Mouse (Mus musculus) sigmoid colon, adult 10 weeks (tissue): Measurements from ENCODE around the gene Mrpl48. TPM values are rescaled to one million over a fixed set of nuclear protein-coding genes. Genes with fewer than 3 reads are reported as not detected.

Experiments
- polyA plus RNA-seq: library from polyadenylated mRNA; stranded (reverse); fragments of 350-450 nt; fragmentation: Illumina TruSeq; extraction: RNeasy Lipid Tissue Mini Kit (QIAGEN cat#74804); gene quantifications from one replicate; pipeline ENCODE4 v1.2.3, GENCODE M21; 2014; ENCODE audit warnings: low read depth, low replicate concordance

Gene Mrpl48
- 59.9 TPM for polyA plus RNA-seq

GRCm38 (mm10) chr7:100608130-100608741 is at the start of gene Mrpl48:
Mrpl48 (minus strand) TSS chr7:100608301.

DNA sequence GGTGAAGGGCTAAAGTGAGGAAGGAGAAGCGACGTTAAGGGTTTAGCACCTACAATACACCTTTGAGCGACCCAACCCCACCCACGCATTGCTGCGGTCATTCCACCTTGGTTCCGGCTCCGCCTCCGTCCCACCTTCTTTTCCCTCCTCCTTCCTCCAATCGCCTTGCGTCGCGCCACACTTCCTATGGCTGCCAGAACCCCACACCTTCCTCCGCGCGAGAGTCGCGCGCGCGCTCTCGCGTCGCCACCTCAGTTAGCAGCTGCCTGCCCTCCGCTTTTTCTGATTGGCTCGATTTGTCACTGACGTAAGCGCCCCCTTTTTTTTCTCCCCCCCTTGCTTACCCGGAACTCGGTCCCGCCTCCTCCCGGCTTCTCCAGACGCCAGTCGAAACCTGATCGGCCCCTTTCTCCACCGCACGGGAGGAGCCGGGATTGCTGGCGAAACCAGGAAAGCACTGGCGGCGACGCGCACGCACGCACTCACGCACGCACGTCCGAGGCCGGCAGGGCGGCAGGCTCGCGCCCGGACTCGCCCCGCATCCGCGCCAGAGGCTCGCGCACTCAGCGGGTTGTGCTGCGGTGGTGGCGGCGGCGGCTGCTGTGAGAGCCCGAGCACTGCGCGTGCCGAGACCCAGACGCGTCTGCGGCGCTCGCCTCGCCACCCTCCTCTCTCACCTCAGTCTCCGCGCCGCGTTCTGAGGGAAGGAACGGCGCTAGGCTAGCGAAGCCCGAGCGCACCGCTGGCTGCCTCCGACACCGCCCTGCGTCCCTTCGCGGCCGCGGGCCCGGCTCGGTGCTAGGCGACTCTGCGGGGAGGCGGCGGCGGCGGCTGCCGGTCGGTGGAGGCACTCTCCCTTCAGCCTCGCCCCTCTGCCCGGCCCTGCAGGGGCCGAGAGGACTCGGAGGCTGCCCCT is 629 bp downstream of the Mrpl48 start, which contains the start of gene Rab6a:
Gene Rab6a, plus strand, starts transcription at position 197 of the 916 bp plus-strand sequence.

DNA sequence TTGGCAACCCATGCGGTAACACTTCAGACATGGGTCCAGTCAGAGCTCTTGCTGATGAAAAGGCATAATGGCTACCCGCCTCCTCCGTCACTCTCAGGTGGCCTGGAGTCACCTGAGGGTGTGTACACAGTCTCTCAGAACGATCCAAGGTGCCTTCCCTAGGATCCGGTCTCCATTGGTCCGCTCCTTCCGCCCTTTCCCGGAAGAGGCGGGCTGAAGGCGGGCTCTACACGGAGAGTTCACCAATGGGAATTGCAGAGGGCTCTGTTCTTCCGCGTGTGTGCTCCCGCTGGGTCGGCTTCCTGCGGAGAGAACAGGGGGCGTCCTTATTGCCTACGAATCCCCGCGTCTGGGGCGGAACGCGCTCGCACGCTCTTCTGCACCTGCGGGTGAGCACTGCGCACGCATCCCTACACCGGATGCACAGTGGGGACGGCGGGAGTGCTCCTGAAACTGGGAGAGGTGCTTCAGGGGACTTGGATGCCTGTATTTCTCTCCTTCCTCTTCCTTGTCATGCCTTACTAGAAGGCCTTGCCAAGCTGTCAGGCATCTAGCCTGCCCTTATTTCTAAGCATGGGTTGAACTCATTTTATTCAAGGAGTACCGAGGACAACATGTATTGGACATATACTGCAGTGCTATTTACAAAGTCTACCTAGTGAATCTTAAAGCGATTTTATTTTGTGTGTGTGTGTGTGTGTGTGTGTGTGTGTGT is 71.1 kb downstream of the Mrpl48 start, which contains the start of gene Coa4:
Gene Coa4, plus strand, starts transcription at position 268 of the 715 bp plus-strand sequence.

GRCm38 (mm10) chr7:100514573-100514972 is 93.5 kb downstream of the Mrpl48 start, which contains the start of gene Dnajb13:
Dnajb13 (minus strand) TSS chr7:100514960.

Other genes with a start within 250 kb of the Mrpl48 start
- gene C2cd3, start 236.1 kb downstream of the Mrpl48 start, polyA plus RNA-seq, result 23.2 TPM
- 63.2 TPM for gene Ppme1, start 236.0 kb downstream of the Mrpl48 start, polyA plus RNA-seq
- gene Ucp3, start 135.3 kb downstream of the Mrpl48 start, polyA plus RNA-seq, result 0.16 TPM
- gene Ucp2, start 115.0 kb downstream of the Mrpl48 start, polyA plus RNA-seq, result 20.9 TPM
- not detected for gene Dnajb13, start 93.3 kb downstream of the Mrpl48 start, polyA plus RNA-seq
- 33.6 TPM for gene Coa4, start 71.2 kb downstream of the Mrpl48 start, polyA plus RNA-seq
- gene Rab6a, start 891 bp downstream of the Mrpl48 start, polyA plus RNA-seq, result 465 TPM
- gene Plekhb1, start 54.1 kb upstream of the Mrpl48 start, polyA plus RNA-seq, result 8.8 TPM
- gene Fam168a, start 98.3 kb upstream of the Mrpl48 start, polyA plus RNA-seq, result 16.7 TPM